Mouse (Mus musculus): ENCODE measurements around the gene Mxra7. TPM values are rescaled to one million over a fixed set of nuclear protein-coding genes. Genes with fewer than 3 reads are reported as not detected.

Mxra7 gene
- polyA plus RNA-seq, 1 experiment: 126 TPM

DNA sequence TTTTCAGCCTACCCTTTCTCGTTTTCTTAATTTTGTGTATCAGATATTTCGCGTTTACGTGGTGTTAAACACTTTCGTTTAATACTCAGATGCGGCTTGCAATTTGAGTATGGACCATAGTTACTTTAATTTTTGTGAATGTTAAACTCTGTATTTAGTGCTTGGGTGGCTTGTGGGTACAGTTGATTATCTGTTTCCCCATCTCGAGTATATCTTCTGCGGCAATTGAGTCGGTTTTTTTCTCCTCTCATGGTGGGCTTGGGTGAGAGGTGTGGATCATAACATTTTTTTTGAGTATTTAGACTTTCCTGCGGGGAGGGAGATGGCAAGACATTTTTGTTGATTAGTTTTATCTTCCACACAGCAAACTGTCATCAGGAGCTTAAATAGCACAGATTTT, 26.4 kb upstream of the Mxra7 start:
- Histone ChIP-seq H3K27me3 (ENCODE audit: control insufficient read depth, insufficient read depth, insufficient read length) (no peaks in the 10 kb centered on the region), H3K4me3 (peak overlapping the region; percentile 97), H3K36me3 (ENCODE audit: control insufficient read depth, insufficient read depth) (peaks cover 32% of the 10 kb centered on the region), H3ac (ENCODE audit: control insufficient read depth, insufficient read length) (peak overlapping the region; percentile 62), H3K4me2 (ENCODE audit: low read depth) (peak overlapping the region; percentile 97), H3K79me2 (ENCODE audit: control insufficient read depth, insufficient read depth) (peaks cover 60% of the 10 kb centered on the region)
- no peak for TF ChIP-seq POLR2A (IDR thresholded peaks at IDR 0.05; ENCODE audit: insufficient read length, low read depth)
- no peak for TF ChIP-seq REST (IDR thresholded peaks at IDR 0.05; ENCODE audit: insufficient read depth, insufficient read length)
- TF ChIP-seq MYOG (IDR thresholded peaks at IDR 0.05; ENCODE audit: control insufficient read depth in 1 of 3, insufficient read depth in 1 of 3, insufficient read length in 2 of 3, low read depth in 2 of 3): no peak
- TF ChIP-seq E2F4 (IDR thresholded peaks at IDR 0.05; ENCODE audit: insufficient read depth): no peak
- TF ChIP-seq CEBPB (IDR thresholded peaks at IDR 0.05; ENCODE audit: insufficient read depth, poor library complexity, severe bottlenecking): no peak
- TF ChIP-seq POLR2AphosphoS2 (IDR thresholded peaks at IDR 0.05; ENCODE audit: insufficient read length, low read depth): no peak
- TF ChIP-seq USF1 (IDR thresholded peaks at IDR 0.05; ENCODE audit: low read depth): no peak
- no peak for TF ChIP-seq TCF12 (IDR thresholded peaks at IDR 0.05; ENCODE audit: insufficient read depth, poor library complexity, severe bottlenecking)
- TF ChIP-seq MYOD1 (IDR thresholded peaks at IDR 0.05; ENCODE audit: control insufficient read depth in 1 of 3, insufficient read length in 2 of 3, low read depth in 2 of 3): no peak
- no peak for TF ChIP-seq TCF3 (IDR thresholded peaks at IDR 0.05; ENCODE audit: insufficient read length, low read depth)
- TF ChIP-seq SRF (IDR thresholded peaks at IDR 0.05; ENCODE audit: control insufficient read depth, insufficient read length, low read depth): no peak
- TF ChIP-seq MAX (IDR thresholded peaks at IDR 0.05; ENCODE audit: low read depth): no peak

DNA sequence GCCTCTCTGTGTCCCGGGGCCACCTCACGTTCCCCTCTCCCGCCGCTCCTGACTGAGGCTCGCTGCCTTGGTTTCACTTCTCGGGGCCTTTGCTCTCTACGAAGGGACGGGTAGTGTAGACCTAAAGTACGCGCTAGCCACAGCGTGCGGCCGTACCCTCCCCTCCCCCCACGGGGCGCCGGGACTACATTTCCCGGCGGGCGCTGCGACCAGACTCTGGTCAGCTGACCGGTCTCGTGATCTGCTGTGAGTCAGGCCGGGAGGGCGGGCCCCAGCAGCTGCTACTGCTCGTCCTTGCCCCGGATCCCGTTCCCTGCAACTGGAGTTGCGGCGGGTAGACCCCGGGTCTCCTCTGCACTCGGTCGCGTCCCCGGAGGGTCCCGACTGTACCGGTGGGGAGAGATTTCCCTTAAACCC, 25.7 kb upstream of the Mxra7 start:
- TF ChIP-seq POLR2AphosphoS2 (IDR thresholded peaks at IDR 0.05; ENCODE audit: insufficient read length, low read depth) (peak; percentile 89), REST (IDR thresholded peaks at IDR 0.05; ENCODE audit: insufficient read depth, insufficient read length) (peak; percentile 3), TCF3 (IDR thresholded peaks at IDR 0.05; ENCODE audit: insufficient read length, low read depth) (peak; percentile 59), USF1 (IDR thresholded peaks at IDR 0.05; ENCODE audit: low read depth) (peak; percentile 99), CEBPB (IDR thresholded peaks at IDR 0.05; ENCODE audit: insufficient read depth, poor library complexity, severe bottlenecking) (no peak), MYOG (IDR thresholded peaks at IDR 0.05; ENCODE audit: control insufficient read depth in 1 of 3, insufficient read depth in 1 of 3, insufficient read length in 2 of 3, low read depth in 2 of 3) (peak; percentile 75 to 94 (median 88)), E2F4 (IDR thresholded peaks at IDR 0.05; ENCODE audit: insufficient read depth) (no peak), POLR2A (IDR thresholded peaks at IDR 0.05; ENCODE audit: insufficient read length, low read depth) (peak; percentile 87), SRF (IDR thresholded peaks at IDR 0.05; ENCODE audit: control insufficient read depth, insufficient read length, low read depth) (peak; percentile 40), TCF12 (IDR thresholded peaks at IDR 0.05; ENCODE audit: insufficient read depth, poor library complexity, severe bottlenecking) (peak; percentile 51), MAX (IDR thresholded peaks at IDR 0.05; ENCODE audit: low read depth) (no peak), MYOD1 (IDR thresholded peaks at IDR 0.05; ENCODE audit: control insufficient read depth in 1 of 3, insufficient read length in 2 of 3, low read depth in 2 of 3) (peak; percentile 20 to 98 (median 96))
- H3K36me3 ChIP-seq (ENCODE audit: control insufficient read depth, insufficient read depth): peaks cover 34% of the 10 kb centered on the region
- no peaks in the 10 kb centered on the region for H3K27me3 ChIP-seq (ENCODE audit: control insufficient read depth, insufficient read depth, insufficient read length)
- peaks cover 67% of the 10 kb centered on the region for H3K79me2 ChIP-seq (ENCODE audit: control insufficient read depth, insufficient read depth)
- peak overlapping the region; percentile 97 for H3K4me3 ChIP-seq
- peak overlapping the region; percentile 97 for H3K4me2 ChIP-seq (ENCODE audit: low read depth)
- H3ac ChIP-seq (ENCODE audit: control insufficient read depth, insufficient read length): peak overlapping the region; percentile 62

DNA sequence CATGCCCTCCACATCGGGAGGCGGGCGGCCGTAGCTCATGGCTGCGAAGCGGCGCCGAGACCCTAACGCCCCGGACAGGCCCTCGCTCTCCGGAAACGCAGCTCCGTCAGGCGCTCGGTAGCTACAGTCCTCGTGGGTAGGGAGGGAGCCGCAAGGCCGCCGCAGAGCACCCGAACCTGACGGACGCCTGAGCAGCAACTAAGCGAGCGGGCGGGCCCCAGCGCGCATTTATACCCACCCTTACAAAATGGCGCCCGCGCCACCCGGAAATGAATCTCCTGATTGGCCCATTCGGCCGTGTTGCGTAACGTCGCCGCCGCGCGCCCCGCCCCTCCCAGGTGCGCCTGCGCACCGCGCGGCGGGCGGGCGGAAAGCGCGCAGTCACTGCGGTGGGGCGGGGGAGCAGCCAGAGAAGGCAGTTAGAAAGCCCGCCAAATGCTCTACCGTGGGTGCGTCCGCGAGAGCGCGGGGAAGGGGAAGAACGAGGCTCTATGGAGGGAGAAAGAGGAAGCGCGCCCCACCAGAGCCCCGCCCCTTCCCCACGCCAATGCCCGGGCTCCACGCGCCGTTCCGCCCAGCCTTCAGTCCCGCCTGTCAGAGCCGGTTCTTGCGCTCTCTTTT, 25.2 kb upstream of the Mxra7 start, which contains the start of gene Srsf2:
TSS of gene Srsf2 (minus strand) at position 204 of the 621 bp plus-strand sequence.
- TF ChIP-seq MYOD1 (IDR thresholded peaks at IDR 0.05; ENCODE audit: control insufficient read depth in 1 of 3, insufficient read length in 2 of 3, low read depth in 2 of 3) (no peak), TCF12 (IDR thresholded peaks at IDR 0.05; ENCODE audit: insufficient read depth, poor library complexity, severe bottlenecking) (no peak), REST (IDR thresholded peaks at IDR 0.05; ENCODE audit: insufficient read depth, insufficient read length) (no peak), TCF3 (IDR thresholded peaks at IDR 0.05; ENCODE audit: insufficient read length, low read depth) (no peak), POLR2AphosphoS2 (IDR thresholded peaks at IDR 0.05; ENCODE audit: insufficient read length, low read depth) (peak; percentile 98), MYOG (IDR thresholded peaks at IDR 0.05; ENCODE audit: control insufficient read depth in 1 of 3, insufficient read depth in 1 of 3, insufficient read length in 2 of 3, low read depth in 2 of 3) (no peak), SRF (IDR thresholded peaks at IDR 0.05; ENCODE audit: control insufficient read depth, insufficient read length, low read depth) (no peak), USF1 (IDR thresholded peaks at IDR 0.05; ENCODE audit: low read depth) (no peak), E2F4 (IDR thresholded peaks at IDR 0.05; ENCODE audit: insufficient read depth) (peak; percentile 2), POLR2A (IDR thresholded peaks at IDR 0.05; ENCODE audit: insufficient read length, low read depth) (peak; percentile 87), CEBPB (IDR thresholded peaks at IDR 0.05; ENCODE audit: insufficient read depth, poor library complexity, severe bottlenecking) (peak; percentile 96), MAX (IDR thresholded peaks at IDR 0.05; ENCODE audit: low read depth) (no peak)
- Histone ChIP-seq H3K36me3 (ENCODE audit: control insufficient read depth, insufficient read depth) (peaks cover 35% of the 10 kb centered on the region), H3K79me2 (ENCODE audit: control insufficient read depth, insufficient read depth) (peaks cover 67% of the 10 kb centered on the region), H3K4me3 (peak within 1 kb of the TSS; percentile 97), H3K27me3 (ENCODE audit: control insufficient read depth, insufficient read depth, insufficient read length) (no peaks in the 10 kb centered on the region), H3ac (ENCODE audit: control insufficient read depth, insufficient read length) (peak within 1 kb of the TSS; percentile 62), H3K4me2 (ENCODE audit: low read depth) (peak within 1 kb of the TSS; percentile 97)

DNA sequence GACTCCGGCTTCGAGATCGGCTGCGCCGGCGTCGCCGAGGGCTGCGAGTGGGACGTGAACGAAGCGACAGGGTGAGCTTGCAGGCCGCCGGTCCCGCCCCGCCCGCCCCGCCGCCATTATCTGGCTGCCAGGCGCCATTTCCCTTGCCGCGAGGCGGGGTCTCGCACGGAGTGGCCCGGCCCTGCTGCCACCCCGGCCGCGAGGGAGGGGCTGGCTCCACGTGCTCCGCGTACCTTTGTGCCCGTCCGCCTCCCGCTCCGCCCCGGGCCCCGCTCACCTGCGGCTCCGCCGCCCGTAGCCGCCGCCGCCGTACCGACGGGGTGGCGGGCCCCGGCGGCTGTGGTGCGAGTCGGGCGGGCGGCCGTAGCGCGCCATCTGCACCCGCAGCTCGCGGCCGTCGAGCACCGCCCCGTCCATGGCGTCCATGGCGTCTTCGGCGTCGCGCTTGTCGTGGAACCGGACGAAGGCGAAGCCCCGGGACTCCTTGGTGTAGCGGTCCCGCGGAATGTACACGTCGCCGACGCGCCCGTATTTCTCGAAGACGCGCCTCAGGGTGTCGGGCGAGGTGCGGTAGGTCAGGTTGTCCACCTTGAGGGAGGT, 24.5 kb upstream of the Mxra7 start, which contains the start of gene Mfsd11:
TSS of gene Mfsd11 (plus strand) at position 150 of the 600 bp plus-strand sequence.
- peaks cover 39% of the 10 kb centered on the region for H3K36me3 ChIP-seq (ENCODE audit: control insufficient read depth, insufficient read depth)
- peaks cover 64% of the 10 kb centered on the region for H3K79me2 ChIP-seq (ENCODE audit: control insufficient read depth, insufficient read depth)
- peak within 1 kb of the TSS; percentile 62 for H3ac ChIP-seq (ENCODE audit: control insufficient read depth, insufficient read length)
- no peaks in the 10 kb centered on the region for H3K27me3 ChIP-seq (ENCODE audit: control insufficient read depth, insufficient read depth, insufficient read length)
- peak within 1 kb of the TSS; percentile 92 for H3K4me2 ChIP-seq (ENCODE audit: low read depth)
- peak; percentile 21 for TF ChIP-seq POLR2A (IDR thresholded peaks at IDR 0.05; ENCODE audit: insufficient read length, low read depth)
- no peak for TF ChIP-seq USF1 (IDR thresholded peaks at IDR 0.05; ENCODE audit: low read depth)
- TF ChIP-seq POLR2AphosphoS2 (IDR thresholded peaks at IDR 0.05; ENCODE audit: insufficient read length, low read depth): peak; percentile 43
- H3K4me3 ChIP-seq: peak within 1 kb of the TSS; percentile 97
